Mouse (Mus musculus): ENCODE measurements around the gene Mast3.

- no peak for TF ChIP-seq EP300 (optimal IDR thresholded peaks at IDR 0.05)
- TF ChIP-seq CTCF (IDR thresholded peaks at IDR 0.05; ENCODE audit: low read depth), result no peak
Observed at GRCm38 (mm10) chr8:70765329-70765728, 39.5 kb downstream of the Mast3 start.
